Mouse (Mus musculus) lung, postnatal 0 days (tissue): Measurements from ENCODE around the gene Actbl2.

Source experiments
- CTCF ChIP-seq: IDR thresholded peaks from 2 replicates; pipeline ENCODE4 v1.5.1; 2016; ENCODE audit warnings: antibody characterized with exemption, mild to moderate bottlenecking
- EP300 ChIP-seq: IDR thresholded peaks from 2 replicates; pipeline ENCODE4 v1.6.1; 2016; ENCODE audit warnings: antibody characterized with exemption, mild to moderate bottlenecking, control low read depth

- TF ChIP-seq CTCF, result no peak
- no peak for TF ChIP-seq EP300
These were observed 41.2 kb downstream of the Actbl2 start for GRCm38 (mm10) chr13:111296029-111296428.
